Mouse (Mus musculus): ENCODE data around the gene Gm10645.

DNA sequence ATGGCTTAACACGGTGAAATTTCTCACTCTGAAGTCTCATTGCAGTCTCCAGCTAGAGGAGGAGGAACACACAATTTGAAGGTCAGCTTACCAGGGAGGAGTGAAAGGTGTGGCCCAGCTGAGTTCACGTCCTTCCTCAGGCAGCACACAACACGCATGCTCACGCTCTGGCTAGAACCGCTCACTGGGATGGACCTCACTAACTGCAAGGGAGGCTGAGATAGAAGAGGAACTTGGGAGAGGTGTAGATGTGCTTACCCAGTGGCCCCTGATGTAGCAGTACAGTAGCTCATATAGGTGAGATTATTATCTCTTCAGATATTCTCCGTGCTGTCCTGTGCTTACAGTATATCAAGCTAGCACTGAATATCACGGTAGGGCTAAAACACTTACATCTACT lies 44.7 kb upstream of the Gm10645 start:
- TF ChIP-seq CTCF (IDR thresholded peaks at IDR 0.05) (no peak), EP300 (IDR thresholded peaks at IDR 0.05) (no peak)

Data from lung, postnatal 0 days (tissue).